Mouse (Mus musculus) kidney, postnatal 0 days (tissue): ENCODE measurements around the gene Gm8332. TPM values are rescaled to one million over a fixed set of nuclear protein-coding genes. Genes with fewer than 3 reads are reported as not detected.
"Not testable (repeated sequence)": the region's sequence is repeated elsewhere in the genome, so short reads cannot be mapped to it uniquely, and the experiment has no call there.

Experiments
- ATAC-seq: fragments of 200-750 bp; cut with Nextera tagmentation; replicated peaks from 2 replicates; pipeline ENCODE4 v1.8.0; 2017; ENCODE audit warnings: low read depth, moderate number of reproducible peaks, moderate TSS enrichment, moderate library complexity; ENCODE audit not compliant: low FRiP score
- DNase-seq: peaks from one replicate; pipeline ENCODE4 v3.0.0-alpha.2; 2016; ENCODE audit warnings: low spot score
- H3K27ac ChIP-seq: fragments of 300-500 bp; sonication (generic); 2 replicates; pipeline ENCODE4 v1.5.1; 2014; ENCODE audit warnings: mild to moderate bottlenecking
- H3K27me3 ChIP-seq: fragments of 300-500 bp; sonication (generic); 2 replicates; pipeline ENCODE4 v1.6.1; 2014; ENCODE audit warnings: low read length, mixed read lengths; ENCODE audit not compliant: insufficient read depth
- H3K36me3 ChIP-seq: fragments of 300-500 bp; sonication (generic); 2 replicates; pipeline ENCODE4 v1.6.1; 2014; ENCODE audit warnings: low read length, mixed read lengths; ENCODE audit not compliant: insufficient read depth
- H3K4me1 ChIP-seq: fragments of 300-500 bp; sonication (generic); replicated peaks from 2 replicates; pipeline ENCODE4 v1.6.1; 2014; ENCODE audit warnings: antibody characterized with exemption, low read length, mixed read lengths; ENCODE audit not compliant: insufficient read depth
- H3K4me2 ChIP-seq: fragments of 300-500 bp; sonication (generic); 2 replicates; pipeline ENCODE4 v1.6.1; 2014; ENCODE audit warnings: mild to moderate bottlenecking, low read length, moderate library complexity, mixed read lengths
- H3K4me3 ChIP-seq: fragments of 300-500 bp; sonication (generic); replicated peaks from 2 replicates; pipeline ENCODE4 v1.5.1; 2014; ENCODE audit warnings: low read depth, low read length
- H3K9ac ChIP-seq: fragments of 300-500 bp; sonication (generic); 2 replicates; pipeline ENCODE4 v1.6.1; 2014; ENCODE audit warnings: low read depth, low read length
- H3K9me3 ChIP-seq: fragments of 300-500 bp; sonication (generic); replicated peaks from 2 replicates; pipeline ENCODE4 v1.6.1; 2016; ENCODE audit warnings: low read length, inconsistent platforms, mixed read lengths
- CTCF ChIP-seq: IDR thresholded peaks from 2 replicates; pipeline ENCODE4 v1.5.1; 2016; ENCODE audit warnings: antibody characterized with exemption, low read depth, mild to moderate bottlenecking, moderate library complexity
- WGBS: fragments of 180-500 bp; shearing (Covaris S2); extraction: QIAGEN DNeasy Blood & Tissue Kit; methylation state at CpG from one replicate; pipeline ENCODE4 v1.1.7; 2014; 5-methylcytosine and 5-hydroxymethylcytosine counted together
- polyA plus RNA-seq: library from polyadenylated mRNA; unstranded; fragments of >200 nt; fragmentation: Nextera tagmentation; extraction: Ambion mirVana; gene quantifications from 2 replicates; pipeline ENCODE4 v1.2.1, GENCODE M21; 2015

Gene Gm8332
- polyA plus RNA-seq, 1 experiment from 2014 or later, result not detected

DNA sequence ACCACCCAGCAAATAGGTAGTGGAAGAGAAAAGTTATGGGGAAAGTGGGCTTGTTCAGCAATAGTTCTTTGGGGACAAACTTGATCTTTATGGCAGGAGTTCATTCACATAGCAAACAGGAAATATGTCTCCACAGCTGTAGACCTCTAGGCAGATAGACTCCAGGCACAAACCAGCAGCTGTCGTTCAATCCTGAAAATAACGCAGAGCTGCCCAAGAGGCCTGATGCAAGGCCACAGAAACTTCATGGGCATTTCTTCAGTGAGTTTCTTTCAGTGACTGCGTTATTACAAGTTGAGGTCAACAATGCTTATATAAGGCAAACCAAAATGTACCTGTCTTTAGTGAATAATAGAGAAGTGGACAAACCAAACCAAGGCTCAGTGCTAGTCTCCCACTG, 30.5 kb downstream of the Gm8332 start:
- H3K9me3 ChIP-seq, result no peaks in the 10 kb centered on the region
- H3K27ac ChIP-seq, result no peak overlapping the region
- H3K4me2 ChIP-seq, result no peak overlapping the region
- no peak overlapping the region for H3K9ac ChIP-seq
- H3K36me3 ChIP-seq, result no peaks in the 10 kb centered on the region
- DNase-seq, result no peak
- no peak for ATAC-seq
- no peaks in the 10 kb centered on the region for H3K27me3 ChIP-seq
- no peaks in the 10 kb centered on the region for H3K4me1 ChIP-seq
- no peak for TF ChIP-seq CTCF
- WGBS, result 90% methylated on average over 3 of the region's 3 CpGs
- H3K4me3 ChIP-seq, result no peak overlapping the region

DNA sequence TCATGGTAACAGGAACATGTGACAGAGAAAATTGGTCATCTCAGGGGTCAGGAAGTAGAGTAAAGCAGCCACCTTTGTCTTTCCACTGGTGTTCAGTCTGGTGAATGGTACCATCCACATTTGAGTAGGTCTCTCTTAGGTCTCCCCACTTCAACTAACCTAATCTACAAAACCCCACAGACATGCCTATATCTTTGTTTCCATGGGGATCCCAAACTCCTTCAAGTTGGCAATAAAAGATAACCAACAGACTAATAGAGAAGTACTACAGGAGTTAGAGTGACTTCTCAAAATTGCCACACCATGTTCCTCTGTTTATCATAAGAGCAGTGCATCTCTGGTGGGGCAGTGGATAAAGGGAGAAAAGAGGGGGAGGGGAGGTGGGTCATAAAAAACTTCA, 31.8 kb downstream of the Gm8332 start:
- H3K27ac ChIP-seq, H3K9me3 ChIP-seq, H3K9ac ChIP-seq, H3K4me1 ChIP-seq, ATAC-seq, H3K4me3 ChIP-seq, H3K36me3 ChIP-seq, DNase-seq, H3K27me3 ChIP-seq, H3K4me2 ChIP-seq: not testable (repeated sequence)

DNA sequence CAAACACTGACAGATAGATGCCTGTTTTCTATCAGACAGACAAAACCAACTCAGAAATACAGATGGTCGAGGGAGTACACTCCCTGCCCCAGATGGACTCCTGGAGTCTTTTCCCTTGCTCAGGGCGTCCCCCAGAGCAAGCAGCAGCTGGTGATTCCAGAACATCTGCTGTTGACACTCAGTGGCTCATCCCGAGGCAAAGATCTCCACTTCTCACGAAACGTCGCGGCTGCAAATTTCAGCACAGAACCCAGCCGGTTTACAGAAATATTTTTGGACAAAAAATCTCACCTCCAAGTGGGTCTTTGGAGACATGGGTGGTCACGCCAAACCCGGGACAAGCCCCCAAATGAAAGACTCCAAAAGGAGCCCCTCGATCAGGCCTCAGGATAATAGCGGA, 35.3 kb downstream of the Gm8332 start:
- ATAC-seq (no peak), DNase-seq (no peak)
- Histone ChIP-seq H3K9me3 (no peaks in the 10 kb centered on the region), H3K27ac (no peak overlapping the region), H3K4me2 (no peak overlapping the region), H3K4me3 (no peak overlapping the region), H3K27me3 (no peaks in the 10 kb centered on the region), H3K36me3 (no peaks in the 10 kb centered on the region), H3K9ac (no peak overlapping the region), H3K4me1 (no peaks in the 10 kb centered on the region)
- TF ChIP-seq CTCF, result no peak
- WGBS, result 86% methylated on average over 12 of the region's 12 CpGs

DNA sequence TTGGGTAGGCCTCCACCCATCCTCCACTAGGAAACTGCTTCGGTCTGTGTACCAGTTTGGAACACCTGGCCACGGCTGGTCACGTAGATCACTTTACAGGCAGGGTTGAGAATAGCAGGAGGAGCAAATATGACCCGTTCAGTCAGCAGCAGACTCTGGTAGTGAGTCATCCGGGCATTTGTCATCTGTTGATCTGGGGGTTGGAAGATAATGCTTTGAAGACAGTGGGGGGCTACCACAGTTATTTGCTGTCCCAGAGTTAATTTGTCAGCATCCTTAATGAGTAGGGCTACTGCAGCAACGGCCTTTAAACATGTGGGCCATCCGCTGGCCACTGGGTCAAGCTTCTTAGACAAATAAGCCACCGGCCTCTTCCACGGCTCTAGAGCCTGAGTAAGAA, 38.4 kb downstream of the Gm8332 start:
- H3K36me3 ChIP-seq, H3K9me3 ChIP-seq, H3K9ac ChIP-seq, H3K27me3 ChIP-seq, H3K4me1 ChIP-seq, H3K27ac ChIP-seq, H3K4me2 ChIP-seq, ATAC-seq, H3K4me3 ChIP-seq, DNase-seq: not testable (repeated sequence)
- 78% methylated on average over 9 of the region's 9 CpGs for WGBS

DNA sequence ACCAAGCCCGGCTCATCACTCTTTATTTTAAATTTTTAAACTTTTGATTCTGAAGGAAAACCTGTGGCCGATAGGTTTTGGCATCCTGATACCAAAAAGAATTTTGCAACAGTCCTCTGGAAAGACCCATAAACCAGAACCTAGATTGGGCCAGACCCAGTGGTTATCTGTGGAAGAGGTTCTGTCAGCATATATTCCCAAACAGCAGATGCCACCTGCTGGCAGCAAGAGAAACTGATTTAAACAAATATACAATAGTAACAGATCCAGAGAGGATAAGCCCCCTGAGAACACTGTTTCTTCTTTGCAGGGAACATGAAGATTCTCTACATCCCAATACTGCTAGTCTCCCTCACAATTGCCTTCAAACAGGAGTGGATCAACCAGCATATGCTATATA, 47.0 kb downstream of the Gm8332 start:
- ATAC-seq (no peak), DNase-seq (peak; percentile 3)
- no peak overlapping the region for H3K4me3 ChIP-seq
- TF ChIP-seq CTCF, result peak; percentile 42
- H3K4me1 ChIP-seq, result no peaks in the 10 kb centered on the region
- H3K9ac ChIP-seq, result no peak overlapping the region
- H3K9me3 ChIP-seq, result no peaks in the 10 kb centered on the region
- no peak overlapping the region for H3K27ac ChIP-seq
- no peaks in the 10 kb centered on the region for H3K36me3 ChIP-seq
- 91% methylated on average over 2 of the region's 2 CpGs for WGBS
- H3K4me2 ChIP-seq, result no peak overlapping the region
- no peaks in the 10 kb centered on the region for H3K27me3 ChIP-seq

Other genes starting within 250 kb of the Gm8332 start
- gene Gm2075, start 238.3 kb downstream of the Gm8332 start, polyA plus RNA-seq, result not detected in 2 replicates
- gene Gm6803, start 231.3 kb downstream of the Gm8332 start, polyA plus RNA-seq, result not detected in 2 replicates
- gene Gm2056, start 223.1 kb downstream of the Gm8332 start, polyA plus RNA-seq, result not detected in 2 replicates
- gene Gm16368, start 166.4 kb downstream of the Gm8332 start, polyA plus RNA-seq, result not detected in 2 replicates
- 0.08 and 0.13 TPM in 2 replicates for gene Gm10436, start 68.0 kb downstream of the Gm8332 start, polyA plus RNA-seq
- gene Gm5662, start 24.4 kb upstream of the Gm8332 start, polyA plus RNA-seq, result 0.59 and 1.1 TPM in 2 replicates
- gene Gm5039, start 73.9 kb upstream of the Gm8332 start, polyA plus RNA-seq, result not detected in 2 replicates
- gene Adck1, start 110.5 kb upstream of the Gm8332 start, polyA plus RNA-seq, result 24.8 and 25.6 TPM in 2 replicates